Mouse (Mus musculus): ENCODE results near the gene Hmbs.
"Not testable (repeated sequence)": the region's sequence is repeated elsewhere in the genome, so short reads cannot be mapped to it uniquely, and the experiment has no call there.

Hmbs gene

DNA sequence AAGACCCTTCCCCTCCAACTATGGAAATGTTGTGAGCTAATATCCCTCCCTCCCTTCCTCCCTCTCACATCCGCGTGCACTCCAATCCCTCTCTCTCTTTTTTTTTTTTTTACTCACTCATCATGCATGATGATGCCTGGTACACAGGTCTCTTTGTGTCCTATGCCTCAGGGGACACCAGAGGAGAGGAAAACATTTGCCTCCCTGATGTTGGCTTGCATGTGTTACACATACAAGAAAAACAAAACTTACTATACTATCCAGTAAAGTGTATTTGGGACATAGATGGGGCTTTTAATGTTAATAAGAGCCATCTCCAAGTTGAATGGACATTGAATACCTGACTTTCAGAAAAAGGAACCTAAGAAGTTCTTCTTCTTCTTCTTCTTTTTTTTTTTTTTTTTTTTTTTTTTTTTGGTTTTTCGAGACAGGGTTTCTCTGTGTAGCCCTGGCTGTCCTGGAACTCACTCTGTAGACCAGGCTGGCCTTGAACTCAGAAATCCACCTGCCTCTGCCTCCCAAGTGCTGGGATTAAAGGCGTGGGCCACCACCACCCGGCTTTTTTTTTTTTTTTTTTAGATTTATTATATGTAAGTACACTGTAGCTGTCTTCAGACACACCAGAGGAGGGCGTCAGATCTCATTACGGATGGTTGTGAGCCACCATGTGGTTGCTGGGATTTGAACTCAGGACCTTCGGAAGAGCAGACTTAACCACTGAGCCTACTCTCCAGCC, 18.8 kb downstream of the Hmbs start:
- DNase-seq (ENCODE audit: low spot score) = not testable (repeated sequence)

DNA sequence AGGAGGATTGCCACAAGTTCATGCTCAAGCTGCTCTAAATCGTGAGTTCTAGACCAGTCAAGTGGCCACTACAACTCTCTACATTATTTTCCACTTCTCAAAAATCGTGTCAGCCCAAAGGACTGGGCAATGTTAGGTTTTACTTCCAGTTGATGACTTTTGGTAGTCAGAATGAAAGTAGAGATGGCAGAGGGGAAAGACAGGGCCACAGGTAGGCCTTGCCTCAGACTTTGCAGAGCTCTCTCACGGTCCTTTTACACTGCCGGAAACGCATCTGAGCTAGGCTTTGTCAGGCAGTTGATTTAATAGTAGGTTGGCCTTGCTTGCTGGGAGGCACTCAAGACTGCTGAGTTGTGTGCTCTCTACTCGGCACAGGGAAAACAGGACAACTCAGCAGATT, 19.9 kb downstream of the Hmbs start:
- no peak for DNase-seq (ENCODE audit: low spot score)

DNA sequence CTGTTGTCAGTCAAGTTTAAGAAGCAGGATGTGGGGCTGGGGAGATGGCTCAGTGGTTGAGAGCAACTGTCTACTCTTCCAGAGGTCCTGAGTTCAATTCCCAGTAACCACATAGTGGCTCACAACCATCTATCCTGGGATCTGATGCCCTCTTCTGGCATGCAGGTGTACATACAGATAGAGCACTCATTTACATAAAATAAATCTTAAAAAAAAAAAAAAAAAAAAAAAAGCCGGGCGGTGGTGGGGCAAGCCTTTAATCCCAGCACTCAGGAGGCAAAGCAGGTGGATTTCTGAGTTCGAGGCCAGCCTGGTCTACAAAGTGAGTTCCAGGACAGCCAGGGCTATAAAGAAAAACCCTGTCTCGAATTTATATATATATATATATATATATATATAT, 20.4 kb downstream of the Hmbs start:
- DNase-seq (ENCODE audit: low spot score) = not testable (repeated sequence)

DNA sequence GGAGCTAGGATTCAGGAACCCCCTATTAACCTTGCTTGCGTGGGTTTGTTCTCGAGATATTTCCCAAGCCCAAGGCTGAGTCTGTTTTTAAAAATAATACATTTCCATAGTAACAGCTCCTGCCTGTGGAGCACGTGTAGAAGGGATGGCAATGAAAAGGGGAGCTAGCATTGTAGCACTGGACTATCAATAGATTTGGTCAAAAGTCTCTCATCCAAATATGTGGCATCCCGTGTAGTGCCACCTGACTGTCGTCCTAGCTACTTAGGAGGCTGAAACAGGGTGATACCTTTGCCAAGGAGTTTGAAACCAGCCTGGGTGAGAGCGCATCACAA, 23.3 kb downstream of the Hmbs start:
- no peak for DNase-seq (ENCODE audit: low spot score)

DNA sequence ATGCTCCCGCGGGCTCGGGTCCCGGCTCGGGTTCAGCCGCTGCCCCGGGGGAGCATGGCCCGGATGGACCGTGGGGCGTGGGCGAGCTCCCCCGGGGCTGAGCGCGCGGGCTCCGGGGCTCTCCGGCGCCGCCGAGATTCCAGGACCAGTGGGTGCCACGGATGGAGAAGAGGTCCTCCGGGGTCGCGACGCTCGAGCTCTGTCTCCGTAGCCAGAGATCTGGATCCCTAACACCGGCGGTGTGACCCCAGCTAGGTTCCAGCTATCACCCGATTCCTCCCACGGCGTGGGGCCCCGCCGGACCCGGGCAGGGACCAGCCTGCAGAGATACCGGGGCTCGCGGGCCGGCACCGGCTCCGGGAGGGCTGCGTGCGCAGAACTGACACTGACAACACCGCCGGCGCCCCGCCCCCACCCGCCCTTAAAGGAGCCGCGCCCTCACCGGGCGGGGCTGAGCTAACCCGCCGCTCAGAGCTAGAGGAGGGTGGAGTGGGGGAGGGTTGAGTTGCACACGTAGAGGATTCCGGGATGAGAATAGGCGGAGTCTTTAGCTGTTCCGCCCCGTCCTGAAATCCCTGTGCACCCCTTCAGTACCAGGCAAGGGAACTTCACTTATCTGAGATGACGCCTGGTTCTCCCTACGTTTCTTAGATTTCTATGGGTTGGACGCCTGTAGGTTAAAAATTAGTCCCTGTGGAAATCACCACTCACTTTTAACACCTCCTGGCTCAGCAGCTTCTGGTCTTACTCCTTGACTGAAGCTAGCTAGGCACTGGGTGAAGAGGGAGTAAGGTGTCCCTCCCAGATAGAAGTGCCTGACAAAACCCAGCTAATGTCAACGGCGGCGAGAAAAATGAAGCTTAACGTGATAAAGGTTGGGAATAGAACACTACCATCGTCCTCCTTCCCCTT, 23.9 kb downstream of the Hmbs start, which contains the start of gene C2cd2l:
Gene C2cd2l (minus strand): TSS at position 399 of the 912 bp plus-strand sequence.
- DNase-seq (ENCODE audit: low spot score) = peak; percentile 97

DNA sequence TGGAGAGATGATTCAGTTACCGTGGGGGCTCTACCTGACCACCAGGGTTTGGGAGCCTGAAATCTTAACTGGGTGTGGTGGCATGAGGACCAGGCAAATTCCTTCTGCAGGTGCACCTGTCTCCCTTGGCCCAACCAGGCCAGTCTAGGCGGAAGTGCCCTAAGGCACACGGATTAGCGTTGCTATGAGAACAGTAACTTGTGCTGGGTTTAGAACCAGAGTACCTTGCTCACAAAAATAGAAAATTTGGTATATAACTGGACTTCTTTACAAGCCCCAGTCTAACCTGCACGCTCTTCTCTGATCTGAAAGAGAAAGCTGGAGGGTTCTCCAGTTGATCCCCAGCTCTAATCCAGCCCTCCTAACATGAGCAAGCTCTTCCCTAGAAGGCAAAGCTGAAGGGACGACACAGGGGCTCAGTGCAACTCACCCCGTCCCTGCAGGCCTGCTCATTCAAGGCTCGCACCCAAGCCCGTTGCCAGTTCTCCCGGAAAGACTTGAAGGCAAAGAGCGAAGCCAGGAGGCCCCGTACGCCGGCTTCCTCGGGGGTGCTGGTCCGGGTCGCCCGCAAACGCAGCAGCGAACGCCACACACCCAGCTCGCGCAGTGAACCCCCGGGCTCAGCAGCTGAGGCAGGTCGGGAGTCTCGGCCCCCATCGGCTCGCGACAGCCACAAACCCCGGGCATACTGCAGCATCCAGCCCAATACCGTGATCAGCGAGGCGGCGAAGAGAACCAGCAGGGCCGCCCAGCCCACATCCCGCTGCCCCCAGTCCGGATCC, 24.7 kb downstream of the Hmbs start:
- DNase-seq (ENCODE audit: low spot score) = no peak

DNA sequence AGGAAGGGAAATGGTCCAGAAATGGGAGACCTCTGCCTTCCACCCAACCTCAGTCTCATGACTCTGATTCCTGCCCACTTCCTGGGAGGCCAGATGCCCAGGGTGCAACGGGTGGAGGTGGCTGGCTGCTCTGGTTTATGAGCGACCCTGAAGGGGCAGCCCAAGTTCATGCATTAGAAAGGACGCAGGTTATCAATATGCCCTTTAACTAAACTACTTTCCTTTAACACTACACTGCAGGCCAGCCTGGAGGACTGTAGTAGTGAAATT, 25.3 kb downstream of the Hmbs start:
- no peak for DNase-seq (ENCODE audit: low spot score)

DNA sequence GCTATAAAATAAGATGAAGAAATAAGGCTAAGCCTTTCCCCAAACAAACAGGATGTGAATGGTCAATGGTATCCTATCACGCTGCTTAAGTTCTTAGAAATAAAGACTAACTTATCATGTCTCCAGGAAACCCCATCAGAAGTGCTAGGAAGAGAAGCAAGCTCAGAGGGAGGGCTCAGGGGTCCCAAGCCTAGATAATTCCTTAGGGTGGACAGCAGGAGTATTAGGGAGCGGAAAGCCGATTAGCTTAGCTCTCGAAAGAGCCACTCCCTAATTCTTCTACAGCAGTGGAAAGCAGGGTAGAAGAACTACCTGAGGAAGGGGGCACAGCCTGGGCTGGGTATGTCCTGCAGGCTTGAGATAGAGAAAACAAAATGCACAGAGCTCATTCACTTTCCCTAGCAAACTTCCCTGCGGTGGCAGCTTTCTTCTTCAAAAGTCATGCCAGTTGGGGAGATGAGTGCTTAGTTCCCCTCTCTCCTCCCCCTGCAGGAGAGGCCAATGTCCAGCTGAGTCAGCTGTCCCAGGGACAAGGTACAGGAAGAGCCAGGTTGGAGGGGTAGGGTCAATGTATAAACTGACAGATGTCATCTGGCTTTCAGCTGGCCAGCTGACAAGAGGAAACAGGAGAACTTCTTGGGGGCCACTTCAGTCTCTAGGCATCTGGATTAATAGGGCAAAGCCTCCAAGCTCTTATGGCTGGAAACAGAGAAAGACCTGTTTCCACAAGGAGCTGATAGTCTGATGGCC, 25.8 kb downstream of the Hmbs start:
- no peak for DNase-seq (ENCODE audit: low spot score)

DNA sequence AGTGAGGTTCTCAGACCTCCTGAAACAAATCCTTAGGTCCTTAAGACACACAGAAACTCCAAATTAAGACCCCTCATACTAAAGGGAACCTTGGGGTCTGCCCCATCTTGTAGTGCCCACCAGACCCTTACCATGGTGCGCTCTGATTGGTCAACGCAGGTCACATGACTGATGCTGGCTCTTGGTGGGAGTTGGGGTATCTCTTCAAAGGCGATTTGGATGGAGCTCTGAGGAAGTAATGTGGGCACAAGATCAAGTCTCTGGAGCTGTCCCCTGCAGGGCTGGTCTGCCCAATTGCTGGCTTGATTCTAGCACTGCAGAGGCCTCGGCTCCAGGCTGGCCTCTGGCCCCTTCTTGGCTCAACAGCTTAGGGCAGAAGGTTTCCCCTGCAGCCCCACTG, 26.6 kb downstream of the Hmbs start:
- no peak for DNase-seq (ENCODE audit: low spot score)

DNA sequence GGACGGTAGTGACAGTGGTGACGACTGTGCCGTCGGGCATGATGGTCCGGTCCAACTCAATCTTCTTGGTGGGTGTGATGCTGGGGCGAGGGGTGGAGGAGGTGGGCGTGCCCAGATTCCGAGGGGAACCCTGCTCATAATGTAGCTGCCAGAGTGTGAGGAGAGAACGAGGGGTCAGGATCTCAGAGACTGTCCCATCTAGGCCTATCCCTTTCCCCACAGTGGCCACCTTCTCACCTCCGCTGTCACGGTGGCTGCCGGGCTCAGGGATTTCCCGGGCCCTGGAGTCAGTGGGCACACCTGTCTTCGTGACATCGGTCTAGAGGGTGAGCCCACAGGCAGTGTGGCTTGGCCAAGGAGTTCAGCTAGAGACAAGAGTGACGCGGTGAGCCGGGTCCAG, 29.1 kb downstream of the Hmbs start:
- no peak for DNase-seq (ENCODE audit: low spot score)

DNA sequence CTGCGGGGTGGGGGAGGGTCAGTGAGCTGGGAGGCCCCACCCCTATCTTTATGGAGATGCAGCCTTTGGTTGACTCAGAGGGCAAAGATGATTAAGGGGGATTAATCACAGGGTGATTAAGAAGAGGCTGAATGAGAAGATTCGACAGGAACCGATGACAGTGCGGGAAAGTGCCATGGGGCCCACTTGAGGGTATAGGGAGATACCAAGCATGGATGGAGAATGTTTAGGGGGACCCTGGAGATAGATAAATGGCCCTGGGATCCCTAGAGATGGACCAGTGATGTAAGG, 29.8 kb downstream of the Hmbs start:
- no peak for DNase-seq (ENCODE audit: low spot score)

DNA sequence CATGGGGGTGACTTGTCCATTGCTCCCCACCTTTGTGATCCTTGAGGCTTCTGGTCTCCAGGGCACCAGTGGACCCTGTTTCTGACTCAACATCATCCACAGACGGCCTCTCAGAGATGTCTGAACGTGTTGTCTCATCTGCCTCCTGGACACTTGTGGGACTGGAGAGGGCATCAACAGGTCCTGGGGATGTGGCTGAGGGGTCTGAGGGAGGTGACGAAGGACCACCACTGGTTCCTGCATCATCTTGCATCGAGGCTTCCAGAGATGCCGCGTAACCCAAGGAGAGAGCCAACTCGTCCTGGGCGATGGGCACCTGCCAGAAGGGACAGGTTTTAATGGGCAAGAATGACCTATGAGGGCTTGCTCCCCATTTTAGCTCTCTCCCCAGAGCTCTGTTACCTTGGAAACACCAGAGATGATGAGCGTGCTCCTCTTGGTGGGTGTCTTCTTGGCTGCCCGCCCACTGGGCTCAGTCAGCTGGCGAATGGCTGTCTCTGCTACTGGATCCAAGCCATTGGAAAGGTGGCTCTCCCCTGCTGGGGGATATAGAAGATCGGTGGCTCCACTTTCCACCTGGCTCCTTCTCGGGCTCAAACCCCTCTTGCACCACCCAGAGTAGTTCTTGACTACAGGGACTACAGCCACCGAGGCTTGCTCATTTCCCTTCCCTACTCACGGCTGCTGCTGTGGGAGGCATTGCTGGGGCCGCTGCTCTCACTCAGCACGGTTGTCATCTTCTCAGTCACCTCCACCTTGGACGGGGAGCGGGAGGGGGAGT, 30.4 kb downstream of the Hmbs start:
- DNase-seq (ENCODE audit: low spot score) = no peak

DNA sequence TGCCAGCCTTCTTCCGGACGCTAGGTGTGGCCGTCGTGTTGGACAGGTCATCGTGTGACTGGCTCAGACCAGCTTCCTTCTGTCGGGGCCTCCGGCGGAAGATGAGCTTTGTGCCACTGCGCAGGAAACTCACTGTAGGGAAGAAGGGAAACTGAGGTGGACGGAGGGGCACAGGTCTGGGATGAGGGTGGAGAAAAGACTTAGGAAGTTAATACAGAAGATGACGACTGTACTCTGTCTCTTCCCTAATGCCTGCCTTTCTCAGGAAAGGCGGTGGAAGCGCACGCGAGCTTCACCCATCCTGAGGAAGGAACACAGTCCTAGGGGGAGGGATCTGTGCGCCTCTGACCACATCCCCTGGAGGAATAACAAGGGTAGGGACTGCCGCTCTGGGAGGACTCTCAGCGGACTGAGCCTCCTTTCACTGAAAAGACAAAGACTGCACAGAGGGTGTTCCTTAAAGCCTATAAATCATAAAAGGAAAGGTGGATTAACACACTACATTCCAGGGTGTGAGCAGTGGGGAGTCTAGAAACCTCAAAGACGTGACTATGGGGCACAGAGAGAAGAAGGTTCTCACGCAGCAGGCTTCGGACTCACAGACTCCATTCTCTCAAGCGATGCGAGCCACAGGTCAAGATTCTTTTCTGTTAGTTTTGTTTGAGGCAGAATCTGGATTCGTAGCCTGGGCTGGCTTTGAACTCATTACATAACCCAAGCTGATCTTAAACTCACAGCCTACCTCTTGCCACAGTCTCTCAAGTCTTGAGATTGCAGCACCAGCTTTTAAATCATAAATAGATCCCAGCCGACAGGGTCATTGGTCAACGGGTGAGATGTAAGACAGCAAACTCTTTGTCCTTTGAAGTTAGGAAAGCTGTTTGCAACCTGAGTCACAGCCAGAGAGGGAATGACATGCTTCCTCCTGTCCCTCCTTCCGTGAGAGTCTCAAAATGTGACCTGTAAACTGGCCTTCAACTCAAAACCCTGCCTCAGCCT, 32.6 kb downstream of the Hmbs start:
- no peak for DNase-seq (ENCODE audit: low spot score)

DNA sequence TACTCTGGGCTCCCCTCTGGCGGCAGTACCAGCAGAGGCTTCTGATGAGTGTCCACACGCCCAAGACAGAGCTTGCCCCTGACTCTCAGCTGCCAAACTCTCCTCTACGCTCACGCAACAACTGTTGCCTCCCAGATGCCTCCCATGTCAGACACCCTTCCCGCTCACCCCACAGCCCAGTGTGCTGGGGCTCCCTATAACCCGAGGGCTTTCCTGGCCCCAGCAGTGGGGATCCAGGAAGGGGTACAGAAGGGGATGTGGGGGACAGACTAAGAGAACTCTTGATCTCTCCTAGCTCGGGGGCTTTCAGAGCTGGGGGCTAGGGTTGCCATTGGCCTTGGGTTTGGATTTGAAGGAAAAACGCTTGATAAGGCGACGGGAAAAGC, 33.3 kb downstream of the Hmbs start:
- no peak for DNase-seq (ENCODE audit: low spot score)

DNA sequence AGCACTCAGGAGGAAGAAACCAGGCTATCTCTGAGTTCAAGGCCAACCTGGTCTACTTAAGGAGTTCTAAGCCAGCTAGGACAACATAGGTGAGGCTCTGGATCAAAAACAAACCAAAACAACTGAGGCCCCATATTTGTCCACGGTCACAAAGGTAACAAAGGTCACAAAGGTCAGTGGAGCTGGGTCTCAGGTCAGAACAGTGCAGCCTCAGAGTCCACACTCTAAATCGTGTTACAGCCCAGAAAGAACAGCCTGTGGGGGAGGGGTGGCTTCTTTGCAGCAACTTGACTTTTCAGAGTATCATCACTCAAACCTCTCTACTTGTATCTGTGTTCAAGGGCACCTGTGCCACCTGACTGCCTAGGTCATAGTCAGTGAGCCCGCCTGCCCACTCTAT, 34.3 kb downstream of the Hmbs start:
- no peak for DNase-seq (ENCODE audit: low spot score)

DNA sequence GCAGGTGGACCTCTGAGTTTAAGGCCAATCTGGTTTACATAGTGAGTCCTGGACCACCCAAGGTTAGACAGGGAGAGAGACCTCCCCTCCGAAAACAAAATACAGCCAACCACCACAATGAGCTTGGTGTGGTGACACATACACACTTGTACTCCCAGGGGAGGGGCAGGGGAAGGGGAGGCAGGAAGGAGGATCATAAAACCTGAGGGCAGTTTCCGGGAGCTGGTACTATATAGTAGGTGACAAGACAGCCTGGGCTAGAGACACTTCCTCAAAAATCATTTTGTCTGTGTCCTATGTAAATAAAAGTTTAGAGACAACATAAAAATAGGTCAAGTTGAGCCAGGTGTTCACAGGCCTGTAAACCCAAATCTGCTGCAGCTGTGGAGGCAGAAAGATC, 36.8 kb downstream of the Hmbs start:
- no peak for DNase-seq (ENCODE audit: low spot score)

DNA sequence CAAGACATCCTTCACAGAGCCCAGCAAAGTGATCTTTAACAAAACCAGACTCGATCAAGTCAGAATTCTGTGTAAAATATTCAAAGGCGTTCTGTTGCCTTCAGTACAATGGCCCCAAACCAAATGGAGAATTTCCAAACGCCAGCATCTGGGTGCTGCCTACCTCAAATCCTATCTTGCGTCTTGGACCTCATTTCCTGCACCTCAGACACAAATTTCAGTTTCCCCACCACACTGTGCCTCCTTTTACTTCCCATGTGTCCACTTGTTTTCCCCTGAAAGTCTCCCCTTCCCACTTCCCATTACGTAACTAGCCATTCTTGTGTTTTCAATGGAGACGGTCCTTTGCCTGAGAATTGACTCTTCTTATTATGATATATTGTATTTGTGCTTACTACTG, 37.5 kb downstream of the Hmbs start:
- DNase-seq (ENCODE audit: low spot score) = no peak

DNA sequence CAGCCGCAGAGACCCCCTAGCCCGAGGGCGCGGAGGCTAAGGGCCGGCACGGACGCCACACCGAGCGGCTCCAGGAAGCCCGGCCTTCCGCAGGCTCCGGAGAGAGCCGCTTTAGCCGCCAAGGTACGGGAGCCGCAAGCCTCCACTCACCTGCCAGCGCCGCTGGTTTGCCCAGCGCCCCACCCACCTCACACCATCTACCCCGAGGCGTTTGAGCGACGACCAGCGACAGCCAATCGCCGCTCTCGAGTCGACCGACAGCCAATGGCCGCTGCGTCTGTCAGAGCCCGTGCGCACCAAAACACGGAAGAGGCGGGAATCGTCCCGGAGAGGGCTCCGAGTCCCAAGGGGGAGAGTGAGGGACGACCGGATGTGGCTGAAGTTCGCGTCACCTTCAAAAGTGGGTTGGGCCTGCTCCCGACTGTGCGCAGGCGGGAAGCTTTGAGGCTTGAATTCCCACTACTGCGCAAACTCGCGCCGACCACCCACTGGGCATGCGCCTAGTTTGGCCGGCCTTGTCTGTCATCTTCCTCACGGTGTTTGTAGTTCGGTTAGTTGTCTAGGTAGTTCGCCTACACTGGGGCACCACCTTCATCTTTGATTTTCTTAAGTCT, 38.5 kb downstream of the Hmbs start, which contains the start of gene Hinfp:
Gene Hinfp (minus strand): TSS at position 206 of the 614 bp plus-strand sequence.
- peak; percentile 99 for DNase-seq (ENCODE audit: low spot score)

DNA sequence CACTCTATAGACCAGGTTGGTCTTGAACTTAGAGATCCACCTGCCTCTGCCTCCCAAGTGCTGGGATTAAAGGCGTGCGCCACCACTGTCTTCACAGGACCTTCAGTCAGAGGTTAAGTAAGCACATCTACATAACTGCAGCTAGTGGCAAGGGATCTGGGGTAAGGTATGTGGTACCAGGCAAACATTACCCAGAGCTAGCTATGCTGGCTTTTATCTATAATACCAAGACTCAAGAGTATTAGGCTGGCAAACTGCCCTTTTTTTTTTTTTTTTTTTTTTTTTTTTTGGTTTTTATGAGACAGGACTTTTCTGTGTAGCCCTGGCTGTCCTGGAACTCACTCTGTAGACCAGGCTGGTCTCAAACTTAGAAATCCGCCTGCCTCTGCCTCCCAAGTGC, 44.0 kb downstream of the Hmbs start:
- DNase-seq (ENCODE audit: low spot score) = not testable (repeated sequence)

DNA sequence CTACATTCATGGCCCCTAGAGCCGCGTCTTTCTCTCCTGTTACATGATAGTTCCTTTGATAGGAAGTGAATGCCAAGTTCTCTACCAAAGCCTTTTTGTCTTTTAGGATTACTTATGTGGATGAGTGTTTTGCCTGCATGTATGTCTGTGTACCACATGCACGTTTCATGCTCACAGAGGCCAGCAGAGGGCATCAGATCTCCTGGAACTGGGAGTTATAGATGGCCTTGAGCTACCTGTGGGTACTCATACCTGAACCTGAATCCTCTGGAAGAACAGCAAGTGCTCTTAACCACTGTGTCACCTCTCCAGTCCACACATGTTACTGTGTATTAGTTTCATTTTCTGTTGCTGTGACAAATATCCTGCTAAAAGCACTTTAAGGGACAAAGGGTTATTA, 51.5 kb downstream of the Hmbs start:
- peak; percentile 66 for DNase-seq (ENCODE audit: low spot score)
